Mouse (Mus musculus): ENCODE results near the gene Sema5a.

The Sema5a gene

GRCm38 (mm10) chr15:32685152-32685551, 440.5 kb downstream of the Sema5a start:
- DNase-seq = no peak

GRCm38 (mm10) chr15:32691021-32691420, 446.4 kb downstream of the Sema5a start:
- DNase-seq = no peak

DNA sequence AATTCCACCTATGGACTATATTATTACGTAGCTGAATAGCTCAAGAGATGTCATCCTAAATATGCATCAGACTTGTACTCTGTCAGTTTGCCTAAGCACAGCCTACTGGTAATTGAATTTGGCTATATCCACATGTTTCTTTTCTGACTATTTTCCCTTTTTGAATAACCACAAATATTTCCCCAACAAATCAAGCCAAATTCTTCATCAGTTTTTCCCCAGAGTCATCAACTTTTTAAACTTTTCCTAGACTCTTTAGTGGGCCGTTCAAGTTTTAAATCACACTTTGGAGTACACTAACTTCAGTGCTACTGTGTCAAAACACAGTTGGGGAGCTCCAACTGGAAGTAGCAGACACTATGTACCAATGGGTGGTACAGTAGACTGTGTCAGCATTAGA, 448.4 kb downstream of the Sema5a start:
- DNase-seq = no peak

GRCm38 (mm10) chr15:32717298-32717985, 472.8 kb downstream of the Sema5a start:
- DNase-seq = no peak

DNA sequence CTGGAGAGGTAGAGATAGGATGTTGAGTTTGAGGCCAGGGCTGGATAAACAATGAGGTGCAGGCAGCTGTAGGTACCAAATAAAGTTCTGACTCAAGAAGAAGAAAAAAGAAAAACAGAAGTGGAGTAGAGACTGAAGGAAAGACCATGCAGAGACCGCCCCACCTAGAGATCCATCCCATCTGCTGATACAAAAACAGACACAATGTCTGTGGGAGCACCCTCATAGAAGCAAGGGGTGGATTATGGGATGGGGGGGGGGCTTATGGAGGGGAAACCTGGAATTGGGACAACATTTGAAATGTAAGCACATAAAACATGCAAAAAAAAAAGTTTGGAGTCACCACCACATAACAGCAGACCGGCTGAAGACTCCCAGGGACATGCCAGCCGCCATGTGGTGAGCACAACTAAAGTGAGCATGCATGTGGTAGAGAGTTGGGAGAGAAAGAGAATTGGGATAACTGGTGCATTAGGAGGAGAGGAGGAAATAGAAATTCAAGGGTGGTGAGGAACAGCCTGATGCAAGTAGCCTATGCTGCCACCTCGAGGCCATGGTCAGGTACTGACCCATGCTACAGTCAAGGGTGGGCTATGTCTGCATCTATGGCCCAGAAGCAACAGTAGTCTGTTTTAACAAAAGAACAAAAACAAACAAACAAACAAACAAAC, 473.8 kb downstream of the Sema5a start:
- peak; percentile 77 for DNase-seq

- no peak for DNase-seq
These were observed 474.3 kb downstream of the Sema5a start for GRCm38 (mm10) chr15:32718964-32719311.

DNA sequence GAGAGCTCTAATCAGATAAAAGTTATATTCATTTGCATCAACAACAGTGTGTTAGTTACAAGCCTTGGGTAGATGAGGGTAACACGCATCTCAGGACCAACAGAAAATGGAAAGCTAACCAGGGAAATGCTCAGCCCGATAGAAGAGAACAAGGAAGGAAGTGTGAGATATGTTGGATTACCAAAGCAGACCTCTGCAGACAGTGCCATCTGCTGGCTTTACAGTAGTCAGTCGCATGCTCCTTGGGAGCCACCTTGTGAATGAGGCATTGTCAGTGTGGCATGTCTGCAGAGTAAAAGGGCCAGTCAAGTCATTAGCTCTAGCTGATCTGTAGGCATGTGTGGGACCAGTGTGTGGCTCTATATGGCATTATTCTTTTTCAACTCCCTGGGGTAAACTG, 486.2 kb downstream of the Sema5a start:
- peak; percentile 50 for DNase-seq

Measured in kidney, postnatal 10 days (tissue).